Mouse (Mus musculus) kidney, embryonic 16.5 days (tissue): ENCODE data around the gene Cmbl. TPM values are rescaled to one million over a fixed set of nuclear protein-coding genes. Genes with fewer than 3 reads are reported as not detected.

Experiments
- ATAC-seq: fragments of 200-750 bp; cut with Nextera tagmentation; 2 replicates; pipeline ENCODE4 v1.8.0; 2017; ENCODE audit warnings: moderate TSS enrichment; ENCODE audit not compliant: low FRiP score, low TSS enrichment
- H3K27ac ChIP-seq: fragments of 300-500 bp; sonication (generic); 2 replicates; pipeline ENCODE4 v1.5.1; 2014; ENCODE audit warnings: low read length
- H3K27me3 ChIP-seq: fragments of 300-500 bp; sonication (generic); 2 replicates; pipeline ENCODE4 v1.6.1; 2014; ENCODE audit warnings: low read length, control low read depth, mixed read lengths; ENCODE audit not compliant: insufficient read depth
- H3K36me3 ChIP-seq: fragments of 300-500 bp; sonication (generic); 2 replicates; pipeline ENCODE4 v1.6.1; 2014; ENCODE audit warnings: low read length, control low read depth, mixed read lengths; ENCODE audit not compliant: insufficient read depth
- H3K4me1 ChIP-seq: fragments of 300-500 bp; sonication (generic); 2 replicates; pipeline ENCODE4 v1.6.1; 2014; ENCODE audit warnings: low read length, control low read depth, mixed read lengths; ENCODE audit not compliant: insufficient read depth
- H3K4me2 ChIP-seq: fragments of 300-500 bp; sonication (generic); replicated peaks from 2 replicates; pipeline ENCODE4 v1.6.1; 2014; ENCODE audit warnings: low read depth, low read length
- H3K4me3 ChIP-seq: fragments of 300-500 bp; sonication (generic); 2 replicates; pipeline ENCODE4 v1.5.1; 2014; ENCODE audit warnings: mild to moderate bottlenecking, low read length
- H3K9ac ChIP-seq: fragments of 300-500 bp; sonication (generic); replicated peaks from 2 replicates; pipeline ENCODE4 v1.6.1; 2014; ENCODE audit warnings: low read length
- H3K9me3 ChIP-seq: fragments of 300-500 bp; sonication (generic); 2 replicates; pipeline ENCODE4 v1.6.1; 2016; ENCODE audit warnings: low read length, control low read depth
- WGBS: fragments of 180-500 bp; shearing (Covaris S2); extraction: QIAGEN DNeasy Blood & Tissue Kit; methylation state at CpG from one replicate; pipeline ENCODE4 v1.1.7; 2014; 5-methylcytosine and 5-hydroxymethylcytosine counted together
- polyA plus RNA-seq: library from polyadenylated mRNA; unstranded; fragments of >200 nt; fragmentation: Nextera tagmentation; extraction: Ambion mirVana; gene quantifications from 2 replicates; pipeline ENCODE4 v1.2.1, GENCODE M21; 2015

The Cmbl gene
- polyA plus RNA-seq, 1 experiment from 2014 or later: 22.6 TPM

GRCm38 (mm10) chr15:31603113-31603512 is 37.9 kb downstream of the Cmbl start:
- no peaks in the 10 kb centered on the region for H3K9me3 ChIP-seq
- peak overlapping the region; percentile 67; the same call in 1 of the 2 replicates for H3K4me3 ChIP-seq
- H3K27me3 ChIP-seq: no peaks in the 10 kb centered on the region
- no peak for ATAC-seq
- no peak overlapping the region for H3K27ac ChIP-seq
- 81% methylated on average over 13 of the region's 13 CpGs for WGBS
- H3K36me3 ChIP-seq: no peaks in the 10 kb centered on the region
- H3K9ac ChIP-seq: no peak overlapping the region
- peak overlapping the region; percentile 95 for H3K4me2 ChIP-seq
- H3K4me1 ChIP-seq: peaks cover 25% of the 10 kb centered on the region

- 58% methylated on average over 6 of the region's 6 CpGs for WGBS
- Histone ChIP-seq H3K9ac (no peak overlapping the region), H3K36me3 (no peaks in the 10 kb centered on the region), H3K27me3 (no peaks in the 10 kb centered on the region), H3K9me3 (no peaks in the 10 kb centered on the region), H3K27ac (no peak overlapping the region), H3K4me3 (no peak overlapping the region), H3K4me2 (no peak overlapping the region), H3K4me1 (peaks cover 12% of the 10 kb centered on the region)
- no peak for ATAC-seq
These were observed 41.6 kb downstream of the Cmbl start for GRCm38 (mm10) chr15:31606821-31607220.

DNA sequence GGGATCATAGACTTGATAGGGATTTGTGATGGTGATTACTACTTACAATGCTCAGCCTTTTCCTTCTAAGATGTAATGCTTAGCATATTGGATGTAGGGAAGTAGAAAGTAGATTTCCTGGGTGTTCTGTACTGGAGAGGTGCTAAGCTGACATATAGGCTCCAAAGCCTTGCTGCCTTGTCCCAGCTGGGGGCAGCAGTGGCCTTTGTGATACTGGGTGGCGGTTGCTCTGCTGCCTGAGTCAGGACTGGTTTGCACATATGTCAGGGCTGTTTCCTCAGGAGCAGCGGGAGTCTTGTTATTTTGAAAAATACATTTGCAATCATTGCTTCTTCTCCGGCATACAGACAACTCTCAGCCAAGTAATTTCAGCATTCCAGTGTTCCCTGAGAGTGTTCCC is 45.8 kb downstream of the Cmbl start:
- Histone ChIP-seq H3K4me3 (no peak overlapping the region), H3K36me3 (no peaks in the 10 kb centered on the region), H3K4me1 (peaks cover 2% of the 10 kb centered on the region; the same call in 1 of the 2 replicates), H3K9me3 (no peaks in the 10 kb centered on the region), H3K4me2 (no peak overlapping the region), H3K27me3 (no peaks in the 10 kb centered on the region), H3K27ac (no peak overlapping the region), H3K9ac (no peak overlapping the region)
- 68% methylated on average over 3 of the region's 3 CpGs for WGBS
- no peak for ATAC-seq

DNA sequence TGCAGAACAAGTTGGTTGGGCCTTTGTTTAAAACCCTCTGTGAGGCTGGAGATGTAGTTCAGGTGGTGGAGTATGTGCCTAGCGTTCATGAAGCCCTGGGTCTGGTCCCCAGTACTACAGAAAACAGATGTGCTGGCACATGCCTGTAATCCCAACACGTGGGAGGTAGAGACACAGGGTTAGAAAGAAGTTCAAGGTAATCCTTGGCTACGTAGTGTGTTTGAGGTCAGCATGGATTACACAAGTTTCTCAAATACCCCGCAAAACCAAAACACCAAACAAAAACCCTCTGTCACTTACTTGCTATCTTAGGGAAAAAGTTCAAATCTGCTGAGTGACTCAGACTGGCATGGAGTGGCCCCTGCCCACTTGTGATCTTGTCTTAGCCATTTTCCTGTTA is 46.8 kb downstream of the Cmbl start:
- ATAC-seq: no peak
- Histone ChIP-seq H3K27ac (no peak overlapping the region), H3K4me2 (no peak overlapping the region), H3K27me3 (no peaks in the 10 kb centered on the region), H3K9ac (no peak overlapping the region), H3K36me3 (peaks cover 3% of the 10 kb centered on the region; the same call in 1 of the 2 replicates), H3K9me3 (no peaks in the 10 kb centered on the region), H3K4me3 (no peak overlapping the region), H3K4me1 (no peaks in the 10 kb centered on the region)
- WGBS: 84% methylated on average over 4 of the region's 4 CpGs

- WGBS: 87% methylated on average over 6 of the region's 6 CpGs
These were observed 48.8 kb downstream of the Cmbl start for GRCm38 (mm10) chr15:31613826-31614453.

GRCm38 (mm10) chr15:31614666-31615065 is 49.5 kb downstream of the Cmbl start:
- no peak overlapping the region for H3K4me2 ChIP-seq
- peaks cover 13% of the 10 kb centered on the region for H3K36me3 ChIP-seq
- H3K27me3 ChIP-seq: no peaks in the 10 kb centered on the region
- no peak for ATAC-seq
- no peak overlapping the region for H3K27ac ChIP-seq
- H3K9ac ChIP-seq: no peak overlapping the region
- no peaks in the 10 kb centered on the region for H3K4me1 ChIP-seq
- H3K4me3 ChIP-seq: no peak overlapping the region
- H3K9me3 ChIP-seq: no peaks in the 10 kb centered on the region
- WGBS: 86% methylated on average over 2 of the region's 2 CpGs

More at GRCm38 (mm10) chr15:31613826-31614453, 48.8 kb downstream of the Cmbl start:
- H3K9ac ChIP-seq: no peak overlapping the region
- peaks cover 6% of the 10 kb centered on the region; the same call in 1 of the 2 replicates for H3K36me3 ChIP-seq
- H3K4me2 ChIP-seq: no peak overlapping the region
- no peaks in the 10 kb centered on the region for H3K27me3 ChIP-seq
- no peak for ATAC-seq
- no peak overlapping the region for H3K4me3 ChIP-seq
- H3K4me1 ChIP-seq: no peaks in the 10 kb centered on the region
- no peak overlapping the region for H3K27ac ChIP-seq
- H3K9me3 ChIP-seq: no peaks in the 10 kb centered on the region

- peaks cover 18% of the 10 kb centered on the region for H3K36me3 ChIP-seq
- H3K27me3 ChIP-seq: no peaks in the 10 kb centered on the region
- no peak overlapping the region for H3K9ac ChIP-seq
- no peaks in the 10 kb centered on the region for H3K9me3 ChIP-seq
- no peak overlapping the region for H3K27ac ChIP-seq
- H3K4me1 ChIP-seq: no peaks in the 10 kb centered on the region
- H3K4me2 ChIP-seq: no peak overlapping the region
- H3K4me3 ChIP-seq: no peak overlapping the region
- no peak for ATAC-seq
- WGBS: 87% methylated on average over 9 of the region's 9 CpGs
These were observed 52.1 kb downstream of the Cmbl start for GRCm38 (mm10) chr15:31617261-31617660.

DNA sequence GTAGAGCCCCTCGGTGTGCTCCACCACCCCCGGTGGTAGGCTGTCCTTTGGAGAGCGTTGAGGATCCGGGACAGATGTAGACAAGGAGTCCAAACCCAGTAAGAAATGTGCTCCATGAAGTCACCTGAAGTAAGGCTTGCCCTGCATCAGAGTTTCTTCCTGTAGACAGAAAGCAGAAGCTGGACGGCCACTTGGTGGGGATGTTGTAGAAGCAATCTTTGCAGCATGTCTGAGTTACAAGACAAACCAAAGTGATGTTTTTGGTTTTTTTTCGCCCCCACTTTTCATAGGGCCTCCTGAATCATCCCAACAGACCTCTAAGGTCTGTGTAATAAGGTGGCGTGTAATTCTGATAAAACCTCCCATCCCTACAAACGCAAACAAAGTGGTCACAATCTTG is 54.3 kb downstream of the Cmbl start:
- Histone ChIP-seq H3K9ac (no peak overlapping the region), H3K4me1 (no peaks in the 10 kb centered on the region), H3K27ac (no peak overlapping the region), H3K27me3 (no peaks in the 10 kb centered on the region), H3K4me3 (no peak overlapping the region), H3K9me3 (0 out of 2 replicates have a peak, but pooled peaks cover 2% of the 10 kb centered on the region), H3K4me2 (no peak overlapping the region), H3K36me3 (peaks cover 23% of the 10 kb centered on the region)
- no peak for ATAC-seq
- WGBS: 94% methylated on average over 8 of the region's 8 CpGs

DNA sequence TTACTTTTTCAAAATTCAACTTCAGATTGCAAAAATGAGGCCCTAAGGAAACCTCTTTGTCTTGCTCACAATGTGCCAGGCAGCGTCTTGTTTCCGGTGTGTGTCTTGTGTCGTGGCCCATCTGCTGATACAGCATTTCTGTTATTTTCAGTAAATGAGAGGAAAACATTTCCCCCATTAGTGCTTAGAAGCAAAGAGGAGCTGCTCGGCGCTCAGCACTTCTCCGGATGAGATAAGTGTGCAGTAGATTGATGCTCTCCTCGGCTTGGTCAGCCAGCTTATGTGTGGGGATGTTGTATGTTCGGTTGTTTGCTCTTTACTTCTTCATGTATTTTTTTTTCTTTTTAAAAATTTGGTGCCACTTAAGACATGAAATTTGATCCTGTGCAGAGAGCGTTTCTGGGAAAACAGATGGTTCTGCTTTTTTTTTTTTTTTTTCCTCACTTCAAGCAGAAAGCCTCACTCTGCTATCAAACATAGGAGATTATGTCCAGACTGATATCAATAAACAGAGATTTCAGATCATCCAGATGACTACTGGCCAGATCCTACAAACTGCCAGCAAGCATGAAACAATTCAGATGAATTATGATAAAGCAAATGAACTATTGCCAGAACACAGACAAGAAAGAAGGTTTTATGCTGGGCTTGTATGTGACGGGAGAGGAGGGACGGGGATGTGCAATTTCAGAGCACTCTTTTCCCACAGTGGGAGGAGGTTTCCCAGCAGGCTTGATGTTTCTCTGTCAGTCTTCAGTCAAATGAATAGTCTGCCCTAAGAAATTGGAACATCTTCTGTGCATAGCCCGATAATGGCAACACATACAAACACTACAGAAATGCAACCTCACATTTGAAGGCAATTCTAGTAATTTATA is 62.3 kb downstream of the Cmbl start:
- no peak for ATAC-seq
- Histone ChIP-seq H3K4me1 (peaks cover 21% of the 10 kb centered on the region; the same call in 1 of the 2 replicates), H3K9me3 (0 out of 2 replicates have a peak, but pooled peaks cover 2% of the 10 kb centered on the region), H3K9ac (no peak overlapping the region), H3K4me3 (no peak overlapping the region), H3K27ac (peak overlapping the region; percentile 55; the same call in 1 of the 2 replicates), H3K27me3 (no peaks in the 10 kb centered on the region), H3K36me3 (0 out of 2 replicates have a peak, but pooled peaks cover 6% of the 10 kb centered on the region), H3K4me2 (no peak overlapping the region)
- WGBS: 38% methylated on average over 12 of the region's 12 CpGs
